Mouse (Mus musculus): ENCODE measurements around the gene Mgam.

DNA sequence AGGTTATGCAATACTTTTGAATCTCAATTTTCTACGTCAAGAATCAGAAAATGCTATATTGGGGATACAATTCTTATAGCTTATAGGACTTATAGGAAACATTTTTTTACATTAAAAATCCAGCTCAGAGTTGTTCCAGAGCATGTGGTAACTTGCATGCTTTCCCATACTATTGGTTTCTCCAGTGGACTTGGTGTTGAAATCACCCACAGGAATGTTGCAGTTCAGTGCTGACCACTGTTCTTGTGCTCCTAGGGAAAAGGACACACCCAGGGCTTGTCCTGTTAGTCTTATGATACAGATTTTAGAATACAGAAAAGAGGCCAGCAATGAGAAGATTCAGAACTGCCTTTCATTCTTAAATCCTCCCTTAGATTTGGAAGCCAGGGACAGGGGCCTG lies 127.3 kb downstream of the Mgam start:
- TF ChIP-seq CTCF (IDR thresholded peaks at IDR 0.05; ENCODE audit: low read depth, low read length), result no peak
- no peak for TF ChIP-seq POLR2A (IDR thresholded peaks at IDR 0.05; ENCODE audit: extremely low read depth, insufficient read depth, low read length)
